Mouse (Mus musculus) embryonic facial prominence, embryonic 11.5 days (tissue): ENCODE results near the gene Pomgnt1. TPM values are rescaled to one million over a fixed set of nuclear protein-coding genes. Genes with fewer than 3 reads are reported as not detected.
A peak's percentile ranks its signal among the peaks of the same experiment; 100 is the strongest.

Source experiments
- ATAC-seq: fragments of 200-750 bp; cut with Nextera tagmentation; replicated peaks from 2 replicates; pipeline ENCODE4 v1.8.0; 2017; ENCODE audit warnings: low read depth; ENCODE audit not compliant: insufficient number of reproducible peaks, low FRiP score, low TSS enrichment
- DNase-seq: peaks from one replicate; pipeline ENCODE4 v3.0.0-alpha.2; 2015; ENCODE audit warnings: low spot score
- H3K27ac ChIP-seq: fragments of 300-500 bp; sonication (generic); replicated peaks from 2 replicates; pipeline ENCODE4 v1.5.1; 2014; ENCODE audit warnings: mild to moderate bottlenecking, low read depth, low read length, control low read depth
- H3K27me3 ChIP-seq: fragments of 300-500 bp; sonication (generic); 2 replicates; pipeline ENCODE4 v1.6.1; 2014; ENCODE audit warnings: mild to moderate bottlenecking, low read length, moderate library complexity, mixed read lengths; ENCODE audit not compliant: control insufficient read depth, insufficient read depth
- H3K36me3 ChIP-seq: fragments of 300-500 bp; sonication (generic); replicated peaks from 2 replicates; pipeline ENCODE4 v1.6.1; 2014; ENCODE audit warnings: low read depth, mild to moderate bottlenecking, low read length, moderate library complexity, mixed read lengths; ENCODE audit not compliant: control insufficient read depth, insufficient read depth
- H3K4me1 ChIP-seq: fragments of 300-500 bp; sonication (generic); 2 replicates; pipeline ENCODE4 v1.6.1; 2014; ENCODE audit warnings: low read length, mixed read lengths; ENCODE audit not compliant: control insufficient read depth, insufficient read depth
- H3K4me2 ChIP-seq: fragments of 300-500 bp; sonication (generic); 2 replicates; pipeline ENCODE4 v1.6.1; 2014; ENCODE audit warnings: low read depth, mild to moderate bottlenecking, control low read depth, low read length, moderate library complexity
- H3K4me3 ChIP-seq: fragments of 300-500 bp; sonication (generic); 2 replicates; pipeline ENCODE4 v1.5.1; 2014; ENCODE audit warnings: low read depth, low read length, control low read depth
- H3K9ac ChIP-seq: fragments of 300-500 bp; sonication (generic); replicated peaks from 2 replicates; pipeline ENCODE4 v1.6.1; 2014; ENCODE audit warnings: mild to moderate bottlenecking, control low read depth, low read length
- H3K9me3 ChIP-seq: fragments of 300-500 bp; sonication (generic); replicated peaks from 2 replicates; pipeline ENCODE4 v1.6.1; 2016; ENCODE audit warnings: mild to moderate bottlenecking, low read length, inconsistent platforms, mixed read lengths; ENCODE audit not compliant: control insufficient read depth
- WGBS: fragments of 180-500 bp; shearing (Covaris S2); extraction: QIAGEN DNeasy Blood & Tissue Kit; methylation state at CpG from one replicate; pipeline ENCODE4 v1.1.7; 2014; 5-methylcytosine and 5-hydroxymethylcytosine counted together
- polyA plus RNA-seq: library from polyadenylated mRNA; unstranded; fragments of >200 nt; fragmentation: Nextera tagmentation; extraction: Ambion mirVana; gene quantifications from 2 replicates; pipeline ENCODE4 v1.2.1, GENCODE M21; 2014

Gene Pomgnt1
- polyA plus RNA-seq, 1 experiment from 2014 or later: 52.7 TPM

DNA sequence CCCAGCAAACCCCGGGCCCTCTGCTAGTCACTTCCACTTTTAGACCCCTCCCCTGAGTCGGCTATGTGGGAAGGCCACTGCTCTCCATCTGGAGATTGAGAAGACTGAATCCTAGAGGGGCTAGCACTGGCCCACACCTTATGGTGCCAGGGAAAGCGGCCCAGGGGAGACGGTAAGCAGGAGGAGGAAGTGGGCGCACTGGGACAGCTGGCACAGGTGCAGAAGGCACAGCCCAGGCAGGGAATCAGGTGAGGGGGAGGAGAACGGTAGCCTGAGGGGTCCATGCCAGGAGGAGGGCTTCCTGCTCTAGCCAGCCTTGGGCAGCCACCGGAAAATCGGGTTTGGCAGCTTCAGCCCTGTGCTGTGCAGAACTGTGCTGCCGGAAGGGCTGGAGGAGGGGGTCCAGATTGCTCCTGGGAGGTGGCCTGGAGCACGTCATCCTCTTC lies 52.9 kb downstream of the Pomgnt1 start:
- H3K9ac ChIP-seq: peak overlapping the region; percentile 7
- no peak overlapping the region for H3K4me3 ChIP-seq
- no peaks in the 10 kb centered on the region for H3K9me3 ChIP-seq
- DNase-seq (peak; percentile 70), ATAC-seq (peak; percentile 75)
- peaks cover 4% of the 10 kb centered on the region for H3K4me1 ChIP-seq
- no peaks in the 10 kb centered on the region for H3K27me3 ChIP-seq
- 19% methylated on average over 10 of the region's 10 CpGs for WGBS
- H3K27ac ChIP-seq: peak overlapping the region; percentile 32; the same call in 1 of the 2 replicates
- H3K36me3 ChIP-seq: no peaks in the 10 kb centered on the region
- H3K4me2 ChIP-seq: peak overlapping the region; percentile 21

DNA sequence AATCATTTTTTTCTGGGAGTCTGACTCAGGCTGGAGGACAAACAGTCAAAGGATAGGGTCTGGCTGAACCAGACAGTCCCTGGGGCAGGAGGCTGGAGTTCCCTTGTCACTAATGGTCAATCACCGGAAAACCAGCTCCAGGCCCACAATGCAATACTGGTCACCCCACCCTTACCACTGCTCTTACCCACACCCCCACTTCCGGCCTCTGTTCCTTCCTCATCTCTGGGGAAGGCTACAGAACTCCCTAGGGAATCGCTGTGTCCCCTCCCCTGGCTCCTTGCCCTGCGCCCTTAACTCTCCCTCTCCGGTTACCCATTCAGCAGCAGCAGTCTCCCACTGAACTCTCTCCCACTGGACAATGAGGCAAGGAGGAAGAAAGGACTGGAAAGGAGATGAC lies 53.5 kb downstream of the Pomgnt1 start:
- no peak overlapping the region for H3K4me3 ChIP-seq
- 16% methylated on average over 5 of the region's 5 CpGs for WGBS
- H3K9me3 ChIP-seq: no peaks in the 10 kb centered on the region
- peak overlapping the region; percentile 21; the same call in 1 of the 2 replicates for H3K4me2 ChIP-seq
- ATAC-seq (no peak), DNase-seq (no peak)
- peak overlapping the region; percentile 32; the same call in 1 of the 2 replicates for H3K27ac ChIP-seq
- peak overlapping the region; percentile 1; the same call in 1 of the 2 replicates for H3K9ac ChIP-seq
- no peaks in the 10 kb centered on the region for H3K36me3 ChIP-seq
- H3K27me3 ChIP-seq: no peaks in the 10 kb centered on the region
- peaks cover 4% of the 10 kb centered on the region for H3K4me1 ChIP-seq

DNA sequence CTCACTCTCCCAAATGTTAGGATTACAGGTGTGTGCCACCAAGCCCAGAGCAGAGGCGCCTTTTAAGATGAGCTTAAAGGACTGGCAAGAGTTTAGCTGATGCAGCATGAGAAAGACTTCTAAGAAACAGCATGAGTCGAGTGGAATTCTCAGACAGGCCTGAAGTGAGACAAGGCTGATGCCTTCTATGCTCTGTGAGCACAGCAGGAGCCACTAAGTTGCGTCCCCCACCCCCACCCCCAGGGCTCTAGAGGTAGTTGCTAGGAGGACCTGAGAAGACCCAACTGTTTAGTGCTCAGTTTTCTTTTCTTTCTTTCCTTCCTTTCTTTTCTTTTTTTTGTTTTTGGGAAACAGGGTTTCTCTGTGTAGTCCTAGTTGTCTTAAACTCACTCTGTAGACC lies 58.4 kb downstream of the Pomgnt1 start:
- no peaks in the 10 kb centered on the region for H3K9me3 ChIP-seq
- no peak overlapping the region for H3K4me2 ChIP-seq
- ATAC-seq (no peak), DNase-seq (no peak)
- WGBS: 28% methylated on average over 3 of the region's 3 CpGs
- H3K27me3 ChIP-seq: no peaks in the 10 kb centered on the region
- no peaks in the 10 kb centered on the region for H3K4me1 ChIP-seq
- H3K4me3 ChIP-seq: no peak overlapping the region
- no peaks in the 10 kb centered on the region for H3K36me3 ChIP-seq
- no peak overlapping the region for H3K27ac ChIP-seq
- no peak overlapping the region for H3K9ac ChIP-seq

DNA sequence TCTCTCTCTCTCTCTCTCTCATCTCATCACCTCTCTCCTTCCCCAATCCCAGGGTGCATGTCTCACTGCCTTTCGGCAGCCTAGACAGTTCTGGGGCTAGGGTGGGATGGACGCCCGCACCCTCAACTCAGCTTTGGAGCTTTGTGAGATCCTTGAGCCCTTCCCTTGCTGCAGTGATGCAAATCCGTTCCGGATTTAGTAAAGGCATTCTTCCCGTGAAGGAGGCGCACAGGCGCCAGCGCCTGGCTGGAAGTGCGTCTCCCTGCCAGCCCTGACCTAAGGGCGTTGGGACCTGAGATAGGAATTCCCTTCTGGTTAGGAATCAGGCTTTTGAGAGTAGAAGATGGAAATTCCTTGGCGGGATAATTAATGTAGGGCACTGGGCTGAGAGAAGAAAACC lies 59.1 kb downstream of the Pomgnt1 start:
- H3K4me1 ChIP-seq: no peaks in the 10 kb centered on the region
- H3K27me3 ChIP-seq: no peaks in the 10 kb centered on the region
- 0 out of 2 replicates have a peak overlapping the region, but pooled peaks have one; percentile 26 for H3K4me2 ChIP-seq
- H3K36me3 ChIP-seq: no peaks in the 10 kb centered on the region
- DNase-seq (peak; percentile 48), ATAC-seq (no peak)
- 5% methylated on average over 12 of the region's 12 CpGs for WGBS
- H3K9ac ChIP-seq: no peak overlapping the region; the same call in 1 of the 2 replicates
- no peak overlapping the region for H3K27ac ChIP-seq
- no peaks in the 10 kb centered on the region for H3K9me3 ChIP-seq
- H3K4me3 ChIP-seq: no peak overlapping the region

DNA sequence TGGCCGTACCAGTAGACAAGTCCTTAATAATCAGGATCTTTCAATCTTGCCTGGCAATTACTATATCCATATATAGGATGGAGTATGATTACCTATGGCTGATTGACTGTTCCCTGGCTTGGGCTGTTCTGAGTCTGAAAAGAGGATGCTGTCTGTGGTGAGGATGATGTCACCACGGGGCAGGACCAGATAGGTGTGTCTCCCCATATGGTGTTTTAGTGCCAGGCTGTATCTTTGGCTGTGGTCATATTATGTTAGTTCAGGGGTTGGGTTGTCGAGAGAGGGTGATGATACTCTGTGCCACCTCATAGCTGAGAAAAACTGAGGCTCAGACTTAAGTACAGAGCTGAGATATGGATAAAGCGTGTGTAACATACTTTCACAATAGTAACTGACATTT lies 61.4 kb downstream of the Pomgnt1 start:
- ATAC-seq: no peak
- no peak for DNase-seq
- Histone ChIP-seq H3K9me3 (no peaks in the 10 kb centered on the region), H3K4me1 (no peaks in the 10 kb centered on the region), H3K4me2 (no peak overlapping the region), H3K27ac (no peak overlapping the region), H3K36me3 (no peaks in the 10 kb centered on the region), H3K4me3 (no peak overlapping the region), H3K9ac (no peak overlapping the region), H3K27me3 (no peaks in the 10 kb centered on the region)
- WGBS: 88% methylated on average over 4 of the region's 4 CpGs

DNA sequence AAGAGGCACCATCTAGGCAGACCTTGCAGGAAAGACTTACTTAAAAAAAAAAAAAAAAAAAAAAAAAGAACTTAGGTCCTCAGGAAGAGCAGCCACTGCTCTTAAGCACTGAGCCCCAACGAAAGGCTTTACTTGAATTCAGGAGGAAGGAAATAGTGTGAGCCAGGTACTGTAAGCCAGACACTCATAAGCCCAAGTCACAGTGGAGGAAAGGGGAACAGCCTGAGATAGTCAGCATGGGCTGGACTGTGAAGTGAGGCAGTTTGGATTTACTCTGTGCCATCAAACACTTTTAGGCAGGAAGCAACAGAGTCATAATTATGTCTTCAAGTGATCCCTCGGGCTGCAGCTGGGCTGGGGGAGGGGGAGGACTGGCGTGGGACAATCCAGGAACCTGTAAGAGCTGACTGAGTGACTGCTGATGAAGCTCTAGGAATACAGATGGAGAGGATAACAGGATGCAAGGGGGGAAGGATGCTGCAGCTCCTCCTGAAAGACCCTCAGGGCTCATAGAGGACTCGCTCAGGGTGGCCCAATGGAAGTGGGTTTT lies 68.7 kb downstream of the Pomgnt1 start:
- no peak overlapping the region for H3K4me2 ChIP-seq
- no peak overlapping the region for H3K9ac ChIP-seq
- ATAC-seq: no peak
- H3K27me3 ChIP-seq: no peaks in the 10 kb centered on the region
- H3K9me3 ChIP-seq: no peaks in the 10 kb centered on the region
- no peaks in the 10 kb centered on the region for H3K36me3 ChIP-seq
- H3K27ac ChIP-seq: no peak overlapping the region
- no peaks in the 10 kb centered on the region for H3K4me1 ChIP-seq
- H3K4me3 ChIP-seq: no peak overlapping the region
- 30% methylated on average over 4 of the region's 4 CpGs for WGBS
- no peak for DNase-seq

DNA sequence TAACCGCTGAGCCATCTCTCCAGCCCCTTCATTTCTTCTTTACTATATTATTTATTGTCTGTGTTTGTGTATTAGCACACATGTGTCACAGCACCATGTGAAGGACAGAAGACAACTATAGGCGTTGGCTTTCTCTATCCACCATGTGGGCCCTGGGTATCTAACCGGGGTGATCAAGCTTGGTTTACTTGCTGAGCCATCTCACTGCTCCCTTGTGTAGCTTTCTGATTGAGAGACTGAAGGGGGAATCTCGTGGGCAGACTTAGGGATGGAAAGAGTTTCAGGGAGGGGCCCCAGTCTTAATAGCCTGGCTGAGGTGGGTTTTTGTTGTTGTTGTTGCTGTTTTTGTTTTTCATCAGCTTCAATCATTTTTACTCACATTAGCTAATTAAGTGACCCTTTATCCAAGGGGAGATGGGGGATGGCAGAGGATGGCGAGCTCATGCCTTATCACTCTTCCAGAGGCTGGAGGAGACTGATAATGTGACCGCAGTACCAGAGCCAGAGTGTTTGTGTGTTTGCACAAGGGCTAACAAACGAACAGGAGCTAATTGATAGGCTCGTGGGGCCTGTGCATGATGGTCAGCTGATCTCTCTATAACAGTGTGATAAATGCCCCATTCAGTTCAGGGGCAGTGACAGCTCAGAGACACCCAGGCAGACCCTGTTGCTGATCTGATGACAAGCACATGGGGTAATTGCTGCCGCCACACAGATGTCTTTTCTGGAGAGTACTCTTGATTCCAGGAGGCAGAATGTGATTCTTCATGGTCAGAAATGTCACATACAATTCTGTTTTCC lies 70.1 kb downstream of the Pomgnt1 start:
- WGBS: 64% methylated on average over 9 of the region's 9 CpGs
- H3K4me3 ChIP-seq: no peak overlapping the region
- H3K9me3 ChIP-seq: no peaks in the 10 kb centered on the region
- no peak for DNase-seq
- H3K36me3 ChIP-seq: no peaks in the 10 kb centered on the region
- H3K27me3 ChIP-seq: no peaks in the 10 kb centered on the region
- ATAC-seq: 0 out of 2 replicates have a peak, but pooled peaks have one; percentile 18
- H3K9ac ChIP-seq: no peak overlapping the region
- no peak overlapping the region for H3K4me2 ChIP-seq
- no peak overlapping the region for H3K27ac ChIP-seq
- H3K4me1 ChIP-seq: no peaks in the 10 kb centered on the region

DNA sequence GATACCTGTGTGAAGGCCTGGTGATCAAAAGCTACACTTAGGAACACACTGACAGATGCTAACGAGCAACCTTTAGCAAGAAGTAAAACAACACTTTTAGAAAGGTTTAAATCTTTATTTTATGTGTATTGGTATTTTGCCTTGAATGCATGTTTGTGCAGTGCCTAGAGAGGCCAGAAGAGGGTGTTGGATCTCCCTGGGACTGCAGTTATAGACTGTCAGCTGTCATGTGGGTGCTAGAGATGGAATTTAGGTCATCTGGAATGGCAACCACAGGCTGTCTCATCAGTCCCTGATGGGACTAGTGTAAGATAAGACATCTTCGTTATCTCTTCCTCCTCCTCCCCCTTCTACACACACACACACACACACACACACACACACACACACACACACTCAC lies 74.8 kb downstream of the Pomgnt1 start:
- Histone ChIP-seq H3K4me2 (no peak overlapping the region), H3K27me3 (no peaks in the 10 kb centered on the region), H3K27ac (no peak overlapping the region), H3K9ac (no peak overlapping the region), H3K9me3 (no peaks in the 10 kb centered on the region), H3K36me3 (no peaks in the 10 kb centered on the region), H3K4me3 (no peak overlapping the region), H3K4me1 (no peaks in the 10 kb centered on the region)
- no peak for ATAC-seq
- no peak for DNase-seq
- 85% methylated on average over 2 of the region's 2 CpGs for WGBS
